Mouse (Mus musculus) frontal cortex, postnatal 36 days (tissue): ENCODE results near the gene Ivd.
A peak's percentile ranks its signal among the peaks of the same experiment; 100 is the strongest.

Source experiments
- DNase-seq, 2 experiments: peaks; one replicate each; pipeline ENCODE4 v3.0.0; 2022; ENCODE audit warnings: low spot score in 2 of 2

Gene Ivd

GRCm38 (mm10) chr2:118861454-118862339 lies at the start of gene Ivd:
Gene Ivd (plus strand): TSS chr2:118861954.
- DNase-seq, result peak; percentile 88 to 96

- DNase-seq, result no peak
Observed at GRCm38 (mm10) chr2:118812724-118813123, 49.0 kb upstream of the Ivd start.

- peak; percentile 82 to 88 for DNase-seq
Observed at GRCm38 (mm10) chr2:118813981-118814836, 47.5 kb upstream of the Ivd start, which contains the start of gene Knstrn. Gene Knstrn (plus strand): TSS chr2:118814003.

GRCm38 (mm10) chr2:118822800-118823199 lies 39.0 kb upstream of the Ivd start:
- DNase-seq, result no peak

GRCm38 (mm10) chr2:118824396-118824795 lies 37.4 kb upstream of the Ivd start:
- no peak for DNase-seq

GRCm38 (mm10) chr2:118829096-118829495 lies 32.7 kb upstream of the Ivd start:
- DNase-seq, result no peak

GRCm38 (mm10) chr2:118834061-118834460 lies 27.7 kb upstream of the Ivd start:
- DNase-seq, result no peak

- DNase-seq, result no peak
Observed at GRCm38 (mm10) chr2:118835115-118835514, 26.6 kb upstream of the Ivd start.

GRCm38 (mm10) chr2:118838330-118838729 lies 23.4 kb upstream of the Ivd start:
- no peak for DNase-seq

- DNase-seq, result no peak
Observed at GRCm38 (mm10) chr2:118841186-118841585, 20.6 kb upstream of the Ivd start.

- no peak for DNase-seq
Observed at GRCm38 (mm10) chr2:118841774-118842173, 20.0 kb upstream of the Ivd start.

- DNase-seq, result no peak
Observed at GRCm38 (mm10) chr2:118844427-118844826, 17.3 kb upstream of the Ivd start.

GRCm38 (mm10) chr2:118846246-118846645 lies 15.5 kb upstream of the Ivd start:
- no peak for DNase-seq

- DNase-seq, result no peak
Observed at GRCm38 (mm10) chr2:118851756-118852155, 10.0 kb upstream of the Ivd start.

- DNase-seq, result no peak
Observed at GRCm38 (mm10) chr2:118862340-118862675, 554 bp downstream of the Ivd start.

GRCm38 (mm10) chr2:118870601-118871000 lies 8.8 kb downstream of the Ivd start:
- no peak for DNase-seq

- no peak for DNase-seq
Observed at GRCm38 (mm10) chr2:118871032-118871431, 9.3 kb downstream of the Ivd start.

- no peak for DNase-seq
Observed at GRCm38 (mm10) chr2:118873018-118873417, 11.3 kb downstream of the Ivd start.

GRCm38 (mm10) chr2:118873890-118874430 lies 12.2 kb downstream of the Ivd start:
- DNase-seq, result no peak

- DNase-seq, result no peak
Observed at GRCm38 (mm10) chr2:118875316-118875715, 13.6 kb downstream of the Ivd start.

GRCm38 (mm10) chr2:118876453-118876852 lies 14.7 kb downstream of the Ivd start:
- DNase-seq, result no peak

GRCm38 (mm10) chr2:118881019-118881418 lies 19.3 kb downstream of the Ivd start:
- DNase-seq, result no peak
